Mouse (Mus musculus) heart, postnatal 0 days (tissue): ENCODE measurements around the gene Pikfyve. TPM values are rescaled to one million over a fixed set of nuclear protein-coding genes. Genes with fewer than 3 reads are reported as not detected.

Experiments used
- ATAC-seq: fragments of 200-750 bp; cut with Nextera tagmentation; 2 replicates; pipeline ENCODE4 v1.8.0; 2017; ENCODE audit warnings: low read depth, moderate number of reproducible peaks, moderate library complexity; ENCODE audit not compliant: insufficient read depth
- DNase-seq: peaks from one replicate; pipeline ENCODE4 v3.0.0-alpha.2; 2016; ENCODE audit warnings: low spot score
- H3K27ac ChIP-seq: fragments of 300-500 bp; sonication (generic); 2 replicates; pipeline ENCODE4 v1.5.1; 2014; ENCODE audit warnings: low read depth, mild to moderate bottlenecking
- H3K27me3 ChIP-seq: fragments of 300-500 bp; sonication (generic); 2 replicates; pipeline ENCODE4 v1.6.1; 2014; ENCODE audit warnings: low read length, mixed read lengths; ENCODE audit not compliant: control insufficient read depth, insufficient read depth
- H3K36me3 ChIP-seq: fragments of 300-500 bp; sonication (generic); replicated peaks from 2 replicates; pipeline ENCODE4 v1.6.1; 2014; ENCODE audit warnings: low read length, mixed read lengths; ENCODE audit not compliant: control insufficient read depth, insufficient read depth
- H3K4me1 ChIP-seq: fragments of 300-500 bp; sonication (generic); 2 replicates; pipeline ENCODE4 v1.6.1; 2014; ENCODE audit warnings: antibody characterized with exemption; ENCODE audit not compliant: control insufficient read depth, insufficient read depth
- H3K4me2 ChIP-seq: fragments of 300-500 bp; sonication (generic); 2 replicates; pipeline ENCODE4 v1.6.1; 2014; ENCODE audit warnings: low read depth, mild to moderate bottlenecking, low read length, moderate library complexity
- H3K4me3 ChIP-seq: fragments of 300-500 bp; sonication (generic); 2 replicates; pipeline ENCODE4 v1.5.1; 2014; ENCODE audit warnings: low read depth, low read length
- H3K9ac ChIP-seq: fragments of 300-500 bp; sonication (generic); replicated peaks from 2 replicates; pipeline ENCODE4 v1.6.1; 2014; ENCODE audit warnings: low read depth, low read length, mixed read lengths
- H3K9me3 ChIP-seq: fragments of 300-500 bp; sonication (generic); replicated peaks from 2 replicates; pipeline ENCODE4 v1.6.1; 2016; ENCODE audit warnings: low read length; ENCODE audit not compliant: control insufficient read depth
- CTCF ChIP-seq: IDR thresholded peaks from 2 replicates; pipeline ENCODE4 v1.5.1; 2016; ENCODE audit warnings: antibody characterized with exemption, control low read depth, low read depth
- EP300 ChIP-seq: IDR thresholded peaks from 2 replicates; pipeline ENCODE4 v1.6.1; 2016; ENCODE audit warnings: antibody characterized with exemption, low read depth
- WGBS: fragments of 180-500 bp; shearing (Covaris S2); extraction: QIAGEN DNeasy Blood & Tissue Kit; methylation state at CpG from one replicate; pipeline ENCODE4 v1.1.7; 2014; 5-methylcytosine and 5-hydroxymethylcytosine counted together
- polyA plus RNA-seq: library from polyadenylated mRNA; unstranded; fragments of >200 nt; fragmentation: Nextera tagmentation; extraction: Ambion mirVana; gene quantifications from 2 replicates; pipeline ENCODE4 v1.2.1, GENCODE M21; 2015
- total RNA-seq: library from RNA; depleted of rRNA; stranded (reverse); fragments of >200 nt; gene quantifications from 2 replicates; pipeline ENCODE4 v1.2.3, GENCODE M21; 2014; ENCODE audit warnings: low replicate concordance

The Pikfyve gene
- total and polyA plus RNA-seq, 2 experiments from 2014 or later, result 3.4 to 36.6 TPM

DNA sequence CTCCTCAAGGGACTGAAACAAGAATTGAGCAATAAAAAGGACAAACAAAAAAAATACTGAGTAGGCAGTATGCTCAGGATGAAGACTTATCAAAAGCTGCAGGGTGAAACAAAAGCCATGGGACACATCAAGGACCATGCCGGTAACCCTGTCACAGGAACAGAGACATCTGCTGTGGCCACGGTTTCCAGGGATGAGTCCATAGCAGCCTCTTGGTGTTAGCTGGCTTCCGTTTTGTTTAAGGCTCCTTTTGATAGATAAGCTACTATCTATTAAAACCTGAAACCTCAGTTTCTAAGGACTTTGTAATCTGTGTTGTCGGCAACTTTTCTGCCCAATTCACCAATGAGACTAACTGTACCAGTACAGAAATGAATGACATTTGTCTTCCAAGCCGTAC lies 16.5 kb upstream of the Pikfyve start:
- WGBS, result 81% methylated on average over 5 of the region's 5 CpGs
- Histone ChIP-seq H3K4me1 (no peaks in the 10 kb centered on the region), H3K9me3 (no peaks in the 10 kb centered on the region), H3K4me2 (no peak overlapping the region), H3K27ac (no peak overlapping the region), H3K9ac (no peak overlapping the region), H3K36me3 (peaks cover 89% of the 10 kb centered on the region), H3K4me3 (no peak overlapping the region), H3K27me3 (no peaks in the 10 kb centered on the region)
- ATAC-seq (no peak), DNase-seq (no peak)
- TF ChIP-seq EP300 (no peak), CTCF (no peak)

DNA sequence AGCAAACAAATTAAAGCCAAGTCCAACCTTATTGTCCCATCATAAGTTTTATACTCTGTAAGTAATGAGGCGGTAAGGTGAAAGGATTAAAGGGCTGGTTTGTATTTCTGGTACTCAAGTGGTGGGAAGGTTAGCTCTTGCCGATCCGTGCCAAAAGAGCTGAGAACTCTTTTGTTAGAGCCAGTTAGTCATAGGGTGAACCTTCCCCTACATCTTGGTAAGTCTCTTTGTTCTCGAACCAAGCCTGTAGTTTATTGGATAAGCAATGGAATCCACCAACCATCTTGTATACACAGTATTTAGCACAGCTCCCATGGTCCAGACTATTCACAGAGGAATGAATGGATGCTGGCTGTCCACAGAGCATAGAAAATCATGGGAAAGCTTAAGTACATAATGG lies 14.9 kb upstream of the Pikfyve start:
- DNase-seq (no peak), ATAC-seq (no peak)
- Histone ChIP-seq H3K27me3 (no peaks in the 10 kb centered on the region), H3K27ac (no peak overlapping the region), H3K4me1 (peaks cover 5% of the 10 kb centered on the region; the same call in 1 of the 2 replicates), H3K4me3 (no peak overlapping the region), H3K9ac (no peak overlapping the region), H3K36me3 (peaks cover 73% of the 10 kb centered on the region), H3K4me2 (no peak overlapping the region), H3K9me3 (no peaks in the 10 kb centered on the region)
- WGBS, result 86% methylated on average over 4 of the region's 4 CpGs
- TF ChIP-seq EP300 (no peak), CTCF (no peak)

DNA sequence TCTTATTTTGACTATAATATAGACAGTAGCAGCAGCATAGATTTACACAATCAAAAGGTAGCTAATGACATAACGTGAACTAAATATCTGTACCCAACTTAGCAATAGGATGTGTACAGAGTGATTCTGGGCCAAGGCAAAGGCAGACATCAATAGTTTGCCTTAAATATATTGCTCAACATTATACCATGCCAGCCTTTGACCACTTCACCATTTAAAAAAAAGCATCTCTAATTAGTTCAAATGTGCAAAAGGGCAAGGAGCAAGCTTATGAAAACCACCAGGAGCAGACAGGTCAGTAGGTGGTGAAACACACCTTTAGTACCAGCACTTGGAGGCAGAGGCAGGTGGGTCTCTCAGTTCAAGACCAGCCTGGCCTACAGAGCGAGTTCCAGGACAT lies 12.8 kb upstream of the Pikfyve start:
- no peak overlapping the region for H3K4me3 ChIP-seq
- H3K9me3 ChIP-seq, result no peaks in the 10 kb centered on the region
- peaks cover 9% of the 10 kb centered on the region; the same call in 1 of the 2 replicates for H3K4me1 ChIP-seq
- no peak overlapping the region for H3K27ac ChIP-seq
- no peak for ATAC-seq
- no peak for TF ChIP-seq CTCF
- no peak for TF ChIP-seq EP300
- DNase-seq, result no peak
- no peak overlapping the region for H3K4me2 ChIP-seq
- no peaks in the 10 kb centered on the region for H3K27me3 ChIP-seq
- 94% methylated on average over 2 of the region's 2 CpGs for WGBS
- H3K9ac ChIP-seq, result no peak overlapping the region
- H3K36me3 ChIP-seq, result peaks cover 51% of the 10 kb centered on the region

DNA sequence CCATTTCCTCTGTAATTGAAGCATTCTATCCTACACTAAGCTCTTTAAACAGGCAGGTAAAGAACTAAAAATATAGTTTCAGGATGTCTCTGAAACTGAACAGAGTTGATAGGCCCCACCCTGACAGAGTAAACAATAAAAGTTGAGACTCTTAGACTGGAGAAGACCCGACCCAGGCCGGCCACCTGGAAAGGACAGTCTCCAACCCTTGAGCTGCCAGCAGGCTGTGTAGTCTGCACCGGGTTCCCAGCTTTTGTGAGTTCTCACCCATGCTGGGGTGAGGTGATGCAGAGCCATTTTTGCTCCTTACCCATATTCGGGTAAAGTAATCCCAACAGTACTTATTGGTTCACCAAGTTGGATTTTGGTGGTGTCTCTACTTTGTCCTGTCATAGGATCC lies 10.3 kb upstream of the Pikfyve start:
- 67% methylated on average over 4 of the region's 4 CpGs for WGBS
- H3K4me1 ChIP-seq, result peaks cover 9% of the 10 kb centered on the region; the same call in 1 of the 2 replicates

DNA sequence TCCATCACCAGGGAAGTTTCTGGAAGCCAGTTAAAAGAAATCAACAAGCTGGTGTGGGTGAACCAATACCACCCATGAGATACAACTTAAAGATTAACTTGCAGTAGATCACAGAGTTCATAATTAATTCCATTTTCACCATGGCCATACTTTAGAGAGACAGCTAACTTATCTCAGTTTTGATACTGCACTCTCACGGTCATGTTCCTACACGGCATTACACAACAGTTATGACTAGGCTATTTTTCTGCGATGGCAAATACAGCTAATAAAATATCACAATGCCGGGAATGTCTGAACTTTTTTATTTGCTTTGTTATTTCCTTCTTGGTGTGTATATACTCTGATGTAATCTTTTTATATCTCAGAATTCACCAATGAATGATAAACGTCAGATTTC lies 9.6 kb upstream of the Pikfyve start:
- Histone ChIP-seq H3K4me2 (no peak overlapping the region), H3K36me3 (peaks cover 22% of the 10 kb centered on the region), H3K4me1 (peaks cover 9% of the 10 kb centered on the region; the same call in 1 of the 2 replicates), H3K9ac (no peak overlapping the region), H3K27ac (no peak overlapping the region), H3K27me3 (no peaks in the 10 kb centered on the region), H3K9me3 (no peaks in the 10 kb centered on the region), H3K4me3 (no peak overlapping the region)
- DNase-seq (no peak), ATAC-seq (no peak)
- 38% methylated on average over 5 of the region's 5 CpGs for WGBS
- TF ChIP-seq CTCF (no peak), EP300 (no peak)

More for the DNA sequence above, 10.3 kb upstream of the Pikfyve start:
- Histone ChIP-seq H3K4me2 (no peak overlapping the region), H3K4me3 (no peak overlapping the region), H3K9me3 (no peaks in the 10 kb centered on the region), H3K27ac (no peak overlapping the region), H3K36me3 (peaks cover 28% of the 10 kb centered on the region), H3K27me3 (no peaks in the 10 kb centered on the region), H3K9ac (no peak overlapping the region)
- ATAC-seq (no peak), DNase-seq (no peak)
- TF ChIP-seq CTCF, result no peak

DNA sequence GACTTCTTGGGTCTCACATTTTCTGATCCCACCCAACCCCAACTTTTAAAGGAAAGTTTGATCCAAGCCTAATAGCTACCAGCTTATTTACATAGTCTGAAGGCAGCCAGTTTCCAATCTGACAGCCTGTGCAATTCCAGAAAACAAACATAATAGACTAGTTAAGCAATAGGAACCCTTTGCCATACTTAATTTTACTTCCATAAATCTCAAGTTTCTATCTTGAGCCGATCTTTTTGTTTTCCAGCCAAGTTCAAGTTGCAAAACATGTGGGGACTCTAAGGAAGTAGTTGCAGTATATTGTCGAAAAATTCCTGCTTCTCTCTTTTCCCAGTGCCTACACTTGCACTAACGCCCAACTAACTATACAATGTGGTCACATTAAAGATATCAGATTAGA lies 9.0 kb upstream of the Pikfyve start:
- H3K4me3 ChIP-seq, result peak overlapping the region; percentile 81
- H3K4me2 ChIP-seq, result peak overlapping the region; percentile 87
- 0 out of 2 replicates have a peak overlapping the region, but pooled peaks have one; percentile 27 for H3K9ac ChIP-seq
- H3K36me3 ChIP-seq, result peaks cover 20% of the 10 kb centered on the region
- H3K27ac ChIP-seq, result peak overlapping the region; percentile 95; the same call in 1 of the 2 replicates
- H3K4me1 ChIP-seq, result peaks cover 9% of the 10 kb centered on the region; the same call in 1 of the 2 replicates
- ATAC-seq (no peak), DNase-seq (no peak)
- H3K9me3 ChIP-seq, result no peaks in the 10 kb centered on the region
- whole genome bisulfite sequencing, result 40% methylated on average over 3 of the region's 3 CpGs
- TF ChIP-seq EP300, result no peak
- no peak for TF ChIP-seq CTCF
- no peaks in the 10 kb centered on the region for H3K27me3 ChIP-seq
